Mouse (Mus musculus): Measurements from ENCODE around the gene Rps3a1.

- TF ChIP-seq CTCF (IDR thresholded peaks at IDR 0.05; ENCODE audit: low read depth, low read length) (no peak), POLR2A (IDR thresholded peaks at IDR 0.05; ENCODE audit: extremely low read depth, insufficient read depth, low read length) (no peak)
Observed at GRCm38 (mm10) chr3:86106086-86106632, 36.3 kb downstream of the Rps3a1 start.

All from liver, adult 2 months (tissue).